Mouse (Mus musculus) spleen, postnatal 10 days (tissue): ENCODE data around the gene Ccer2.

ENCODE experiments used
- DNase-seq, 2 experiments: peaks; one replicate each; pipeline ENCODE4 v3.0.0; 2021 to 2022; ENCODE audit warnings: low spot score in 2 of 2

The Ccer2 gene

GRCm38 (mm10) chr7:28749935-28750334 is 6.0 kb upstream of the Ccer2 start:
- DNase-seq = no peak

- DNase-seq = no peak
These were observed 2.6 kb downstream of the Ccer2 start for GRCm38 (mm10) chr7:28758623-28759022.

- no peak for DNase-seq
These were observed 5.9 kb downstream of the Ccer2 start for GRCm38 (mm10) chr7:28761907-28762306.

- no peak for DNase-seq
These were observed 9.2 kb downstream of the Ccer2 start for GRCm38 (mm10) chr7:28765211-28765610.

- peak; percentile 88 to 97 for DNase-seq
These were observed 10.4 kb downstream of the Ccer2 start, which contains the start of gene Sirt2 for GRCm38 (mm10) chr7:28766173-28766879. Gene Sirt2, plus strand, starts transcription at chr7:28766735.

- DNase-seq = no peak
These were observed 10.9 kb downstream of the Ccer2 start for GRCm38 (mm10) chr7:28766910-28767309.

DNA sequence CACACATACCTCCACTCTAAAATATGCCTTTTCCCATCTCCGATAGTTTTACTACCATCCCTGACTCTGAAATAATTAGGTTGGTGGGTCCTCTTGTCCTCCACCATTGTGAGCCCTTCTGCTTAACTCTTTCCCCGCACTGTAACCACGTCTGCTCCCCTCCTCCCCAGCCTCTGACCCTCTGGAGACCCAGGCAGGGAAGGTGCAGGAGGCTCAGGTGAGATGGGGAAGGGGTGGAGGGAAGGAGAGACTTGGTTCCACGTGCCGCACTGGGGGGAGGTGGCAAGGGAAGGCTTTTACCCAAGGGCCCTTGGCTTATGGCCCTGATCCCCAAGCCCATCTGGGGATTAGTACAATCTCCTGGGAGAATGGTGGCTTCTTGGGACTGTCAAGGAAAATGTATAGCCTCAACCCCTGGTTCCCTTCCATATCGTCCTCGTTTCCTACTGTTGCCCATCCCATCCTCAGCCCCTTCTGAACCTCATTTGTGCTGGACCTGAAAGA is 11.5 kb downstream of the Ccer2 start, which contains the start of gene Nfkbib:
Gene Nfkbib (minus strand): TSS at position 51 of the 504 bp plus-strand sequence.
- DNase-seq = no peak

GRCm38 (mm10) chr7:28769414-28769958 is 13.5 kb downstream of the Ccer2 start:
- DNase-seq = no peak

GRCm38 (mm10) chr7:28770309-28770708 is 14.3 kb downstream of the Ccer2 start:
- no peak for DNase-seq

GRCm38 (mm10) chr7:28771867-28772266 is 15.9 kb downstream of the Ccer2 start:
- no peak for DNase-seq

- DNase-seq = no peak
These were observed 17.2 kb downstream of the Ccer2 start for GRCm38 (mm10) chr7:28773163-28773562.

GRCm38 (mm10) chr7:28774164-28774563 is 18.2 kb downstream of the Ccer2 start:
- no peak for DNase-seq

DNA sequence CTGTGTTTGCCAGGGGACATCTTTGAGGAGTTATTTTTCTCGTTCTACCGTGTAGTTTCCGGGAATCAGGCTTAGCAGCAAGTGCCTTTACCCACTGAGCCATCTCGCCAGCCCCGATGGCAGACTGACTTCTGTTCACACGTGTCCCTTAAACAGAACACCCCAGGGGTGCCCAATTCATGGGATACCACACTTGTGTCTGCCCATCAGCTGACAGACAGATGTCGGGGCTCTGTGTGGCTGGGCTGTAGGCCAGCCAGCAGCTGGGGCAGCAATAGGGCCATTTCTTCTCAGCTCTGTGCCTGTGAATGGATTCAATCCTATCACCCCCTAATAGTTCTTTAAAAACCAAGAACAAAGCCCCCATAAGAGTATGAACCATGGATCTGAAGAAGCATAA is 19.2 kb downstream of the Ccer2 start:
- no peak for DNase-seq

DNA sequence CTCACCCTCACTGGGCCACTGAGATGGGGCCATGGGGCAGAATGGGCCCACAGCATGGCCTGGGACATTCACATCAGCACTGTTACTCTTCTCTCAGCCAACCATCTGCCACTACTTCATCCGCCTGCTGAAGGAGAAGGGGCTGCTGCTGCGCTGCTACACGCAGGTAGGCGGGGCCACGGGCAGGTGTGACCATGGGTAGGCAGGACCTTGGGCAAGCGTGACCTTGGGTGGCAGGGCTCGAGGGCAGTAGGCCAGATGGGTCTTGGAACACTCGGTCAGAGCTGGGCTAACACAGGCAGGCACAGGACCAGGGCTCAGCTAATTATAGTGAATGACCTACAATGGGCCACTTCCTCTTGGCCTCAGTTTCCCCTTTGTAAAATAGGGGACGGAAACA is 22.9 kb downstream of the Ccer2 start:
- DNase-seq = peak in 1 of 2 experiments; percentile 14

GRCm38 (mm10) chr7:28780067-28780658 is 24.2 kb downstream of the Ccer2 start:
- DNase-seq = peak; percentile 86 to 94

DNA sequence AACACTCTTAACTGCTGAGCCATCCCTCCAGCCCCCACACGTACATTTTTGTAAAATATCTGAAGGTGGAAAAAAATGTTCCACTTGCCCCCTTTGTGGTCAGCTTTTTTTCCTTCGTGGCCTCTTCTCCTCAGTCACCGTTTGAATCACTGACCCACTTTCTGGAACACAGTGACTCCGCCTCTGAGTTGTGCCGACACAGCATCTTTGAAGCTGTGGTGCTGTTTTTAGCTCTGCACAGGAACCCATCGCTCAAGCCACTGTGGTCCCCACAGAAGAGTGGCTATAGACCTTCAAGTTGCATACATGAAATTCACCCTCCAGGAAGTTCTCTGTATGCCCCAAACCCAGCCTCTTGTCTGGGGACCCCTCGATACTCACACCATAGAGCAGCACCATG is 24.9 kb downstream of the Ccer2 start:
- DNase-seq = peak in 1 of 2 experiments; percentile 40

DNA sequence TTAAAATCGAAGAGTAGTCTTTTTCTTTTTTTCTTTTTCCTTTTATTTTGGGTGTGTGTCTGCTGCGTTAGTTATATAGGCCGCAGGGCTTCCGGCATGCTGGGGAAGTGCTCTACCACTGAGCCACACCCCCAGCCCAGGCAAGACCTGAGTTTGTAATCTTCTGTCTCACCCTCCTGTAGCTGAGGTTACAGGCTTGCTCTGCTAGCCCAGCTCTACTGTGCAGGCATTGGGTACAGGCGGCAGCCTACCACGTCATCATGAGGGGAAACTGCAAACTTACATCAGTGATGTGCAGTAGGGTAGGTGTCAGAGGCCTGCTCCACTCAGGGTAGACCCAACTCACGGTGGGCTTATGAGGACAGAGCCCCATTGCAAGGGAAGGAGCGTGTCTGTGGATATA is 25.3 kb downstream of the Ccer2 start:
- DNase-seq = peak in 1 of 2 experiments; percentile 71

GRCm38 (mm10) chr7:28785161-28785560 is 29.2 kb downstream of the Ccer2 start:
- no peak for DNase-seq

DNA sequence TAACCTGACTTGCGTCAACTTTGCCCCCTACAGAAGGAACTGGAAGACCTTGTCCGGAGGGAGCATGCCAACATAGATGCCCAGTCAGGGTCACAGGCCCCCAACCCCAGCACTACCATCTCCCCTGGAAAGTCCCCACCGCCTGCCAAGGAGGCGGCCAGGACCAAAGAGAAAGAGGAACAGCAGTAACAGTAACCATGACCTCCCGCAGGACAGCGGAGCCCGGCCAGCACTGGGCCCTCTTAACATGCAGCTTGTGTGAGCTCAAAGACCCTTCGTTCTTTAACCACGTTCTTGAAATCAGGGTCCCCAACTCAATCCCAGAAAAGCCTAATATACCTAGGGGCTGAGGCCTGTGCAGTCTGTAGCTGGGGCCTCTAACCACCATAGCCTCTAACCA is 31.9 kb downstream of the Ccer2 start:
- DNase-seq = peak in 1 of 2 experiments; percentile 28

DNA sequence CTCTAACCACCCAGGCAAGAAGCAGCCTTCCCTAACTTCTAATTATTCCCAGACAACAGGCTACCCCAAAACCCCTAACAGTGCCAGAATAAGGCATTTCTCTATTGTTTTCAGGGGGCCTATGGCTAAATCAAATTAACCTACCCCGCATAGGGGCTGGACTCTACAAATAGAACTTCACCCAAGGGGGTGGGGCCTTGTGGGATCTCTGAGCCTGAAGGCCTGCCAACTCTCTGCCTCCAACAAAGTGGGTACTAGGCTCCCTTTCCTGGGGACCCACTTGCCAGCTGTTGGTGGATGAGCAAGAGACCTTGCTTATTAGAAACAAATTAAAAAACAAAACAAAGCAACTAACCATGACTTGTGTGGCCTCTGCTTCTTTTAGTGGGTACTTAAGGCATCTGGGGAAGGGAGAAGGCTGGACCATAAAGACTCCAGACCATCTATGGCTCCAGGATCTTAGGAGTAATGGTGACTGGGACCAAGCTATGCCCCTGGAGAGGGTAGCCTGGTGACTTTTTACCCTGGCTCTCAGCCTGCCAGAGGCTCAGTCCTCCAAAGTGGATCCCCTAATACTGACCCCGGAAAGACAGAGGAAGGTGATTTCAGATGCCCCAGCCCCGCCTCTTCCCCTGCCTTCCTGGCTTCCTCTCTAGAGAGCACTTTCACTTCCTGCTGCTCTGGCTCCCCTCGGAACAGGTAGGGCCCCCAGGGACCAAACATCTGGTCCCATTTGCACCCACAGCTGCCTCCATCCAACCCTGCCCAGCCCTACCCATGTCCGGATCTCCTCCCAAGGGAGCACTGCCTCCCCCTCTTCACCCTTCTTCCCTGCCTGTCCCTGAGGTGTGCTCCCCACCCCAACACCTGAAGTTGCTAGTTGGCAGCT is 32.6 kb downstream of the Ccer2 start, which contains the start of gene Rinl:
Gene Rinl (plus strand): TSS at position 663 of the 889 bp plus-strand sequence.
- DNase-seq = peak; percentile 39 to 81

GRCm38 (mm10) chr7:28789235-28789634 is 33.3 kb downstream of the Ccer2 start:
- no peak for DNase-seq
